Mouse (Mus musculus): ENCODE data around the gene Cct4.

- no peak for TF ChIP-seq POLR2A (IDR thresholded peaks at IDR 0.05; ENCODE audit: borderline replicate concordance, low read depth, low read length)
- no peak for TF ChIP-seq CTCF (IDR thresholded peaks at IDR 0.05; ENCODE audit: low read depth, low read length)
These were observed 59.3 kb downstream of the Cct4 start for GRCm38 (mm10) chr11:23049642-23050041.
